Mouse (Mus musculus) MEL (cell line): ENCODE results near the gene Trim46. TPM values are rescaled to one million over a fixed set of nuclear protein-coding genes. Genes with fewer than 3 reads are reported as not detected.

Source experiments
- DNase-seq: peaks from one replicate; pipeline ENCODE4 v3.0.0; 2011; ENCODE audit warnings: low read depth, low spot score
- H3K27ac ChIP-seq: 2 replicates; pipeline ENCODE4 v1.5.1; 2012; ENCODE audit warnings: low read depth, mild to moderate bottlenecking, control low read depth, low read length, moderate library complexity; ENCODE audit not compliant: control insufficient read depth
- H3K27me3 ChIP-seq, 2 experiments: fragments of 150-350 bp in 1 of 2; sonication (generic) in 1 of 2; 2 replicates each; pipeline ENCODE4 v1.6.1; 2012; ENCODE audit warnings: low read length in 2 of 2, mild to moderate bottlenecking in 2 of 2, improper control_type of control experiment in 1 of 2, moderate library complexity in 1 of 2; ENCODE audit not compliant: insufficient read depth in 2 of 2, control insufficient read depth in 1 of 2
- H3K36me3 ChIP-seq, 2 experiments: 2 replicates each; pipeline ENCODE4 v1.6.1; 2012 to 2014; ENCODE audit warnings: low read length in 2 of 2, improper control_type of control experiment in 1 of 2, inconsistent platforms in 1 of 2, mild to moderate bottlenecking in 1 of 2; ENCODE audit not compliant: insufficient read depth in 2 of 2, control insufficient read depth in 1 of 2
- H3K4me1 ChIP-seq, 2 experiments: fragments of 150-350 bp in 1 of 2; sonication (generic) in 1 of 2; 2 replicates each; pipeline ENCODE4 v1.6.1; 2012; ENCODE audit warnings: low read length in 2 of 2, improper control_type of control experiment in 1 of 2, mild to moderate bottlenecking in 1 of 2; ENCODE audit not compliant: insufficient read depth in 2 of 2, control insufficient read depth in 1 of 2
- H3K4me3 ChIP-seq, 2 experiments: fragments of 150-350 bp in 1 of 2; sonication (generic) in 1 of 2; 2 replicates each; pipeline ENCODE4 v1.5.1; 2012; ENCODE audit warnings: low read depth in 2 of 2, low read length in 2 of 2, mild to moderate bottlenecking in 2 of 2, moderate library complexity in 2 of 2, control low read depth in 1 of 2, improper control_type of control experiment in 1 of 2; ENCODE audit not compliant: control insufficient read depth in 1 of 2, insufficient read depth in 1 of 2
- H3K79me2 ChIP-seq: 2 replicates; pipeline ENCODE4 v1.6.1; 2012; ENCODE audit warnings: mild to moderate bottlenecking, low read length, moderate library complexity; ENCODE audit not compliant: control insufficient read depth, poor library complexity, insufficient read depth
- H3K9ac ChIP-seq: 2 replicates; pipeline ENCODE4 v1.6.1; 2012; ENCODE audit warnings: low read depth, mild to moderate bottlenecking, control low read depth, low read length, moderate library complexity; ENCODE audit not compliant: control insufficient read depth, poor library complexity, severe bottlenecking
- H3K9me3 ChIP-seq: fragments of 150-350 bp; sonication (generic); replicated peaks from 2 replicates; pipeline ENCODE4 v1.6.1; 2012; ENCODE audit warnings: mild to moderate bottlenecking, low read length, improper control_type of control experiment, moderate library complexity; ENCODE audit not compliant: insufficient read depth
- CHD2 ChIP-seq: IDR thresholded peaks from 2 replicates; pipeline ENCODE4 v1.6.1; 2011; ENCODE audit warnings: low read length, improper control_type of control experiment
- CTCF ChIP-seq, 3 experiments: IDR thresholded peaks in 2 of 3; conservative IDR thresholded peaks in 1 of 3; 2 replicates each; pipeline ENCODE4 v1.5.1; 2011 to 2012; ENCODE audit warnings: low read length in 3 of 3, low read depth in 2 of 3, mild to moderate bottlenecking in 2 of 3, improper control_type of control experiment in 1 of 3, inconsistent platforms in 1 of 3, mixed read lengths in 1 of 3, moderate library complexity in 1 of 3; ENCODE audit not compliant: control insufficient read depth in 1 of 3, insufficient read depth in 1 of 3, poor library complexity in 1 of 3, severe bottlenecking in 1 of 3
- ETS1 ChIP-seq: IDR thresholded peaks from 2 replicates; pipeline ENCODE4 v1.6.1; 2012; ENCODE audit warnings: low read depth, mild to moderate bottlenecking, inconsistent platforms, low read length, improper control_type of control experiment, moderate library complexity
- GABPA ChIP-seq: IDR thresholded peaks from 2 replicates; pipeline ENCODE4 v1.6.1; 2012; ENCODE audit warnings: low read depth, mild to moderate bottlenecking, inconsistent platforms, low read length, improper control_type of control experiment, moderate library complexity
- HCFC1 ChIP-seq: IDR thresholded peaks from 2 replicates; pipeline ENCODE4 v1.6.1; 2012; ENCODE audit warnings: low read depth, mild to moderate bottlenecking, inconsistent platforms, low read length, improper control_type of control experiment, moderate library complexity
- JUND ChIP-seq: IDR thresholded peaks from 2 replicates; pipeline ENCODE4 v1.6.1; 2011; ENCODE audit warnings: low read depth, mild to moderate bottlenecking, improper control_type of control experiment, low read length
- KAT2A ChIP-seq: conservative IDR thresholded peaks from 2 replicates; pipeline ENCODE4 v1.6.1; 2012; ENCODE audit warnings: low read depth, low read length, improper control_type of control experiment, inconsistent platforms
- MAX ChIP-seq: IDR thresholded peaks from 2 replicates; pipeline ENCODE4 v1.6.1; 2011; ENCODE audit warnings: low read length, improper control_type of control experiment
- MAZ ChIP-seq: IDR thresholded peaks from 2 replicates; pipeline ENCODE4 v1.6.1; 2012; ENCODE audit warnings: low read depth, mild to moderate bottlenecking, inconsistent platforms, low read length, improper control_type of control experiment
- MXI1 ChIP-seq: IDR thresholded peaks from 2 replicates; pipeline ENCODE4 v1.6.1; 2011; ENCODE audit warnings: mild to moderate bottlenecking, low read depth, low read length, improper control_type of control experiment
- MYB ChIP-seq: IDR thresholded peaks from 2 replicates; pipeline ENCODE4 v1.6.1; 2011; ENCODE audit warnings: mild to moderate bottlenecking, low read depth, low read length, improper control_type of control experiment
- POLR2A ChIP-seq, 2 experiments: IDR thresholded peaks; 2 replicates each; pipeline ENCODE4 v1.6.1; 2011 to 2012; ENCODE audit warnings: low read length in 2 of 2, mild to moderate bottlenecking in 2 of 2, control low read depth in 1 of 2, improper control_type of control experiment in 1 of 2, low read depth in 1 of 2, moderate library complexity in 1 of 2; ENCODE audit not compliant: control insufficient read depth in 1 of 2, insufficient read depth in 1 of 2, poor library complexity in 1 of 2
- POLR2AphosphoS2 ChIP-seq: IDR thresholded peaks from 2 replicates; pipeline ENCODE4 v1.6.1; 2011; ENCODE audit warnings: low read length, improper control_type of control experiment
- RCOR1 ChIP-seq: IDR thresholded peaks from 2 replicates; pipeline ENCODE4 v1.6.1; 2012; ENCODE audit warnings: low read depth, mild to moderate bottlenecking, inconsistent platforms, low read length, improper control_type of control experiment
- SIN3A ChIP-seq: IDR thresholded peaks from 2 replicates; pipeline ENCODE4 v1.6.1; 2012; ENCODE audit warnings: low read length, improper control_type of control experiment, inconsistent platforms
- SMC3 ChIP-seq: IDR thresholded peaks from 2 replicates; pipeline ENCODE4 v1.6.1; 2011; ENCODE audit warnings: low read depth, low read length, improper control_type of control experiment
- TBP ChIP-seq: IDR thresholded peaks from 2 replicates; pipeline ENCODE4 v1.8.0; 2011; ENCODE audit warnings: low read depth, low read length, improper control_type of control experiment
- TCF12 ChIP-seq: IDR thresholded peaks from 2 replicates; pipeline ENCODE4 v1.6.1; 2014; ENCODE audit warnings: low read depth, mild to moderate bottlenecking, inconsistent platforms, low read length, improper control_type of control experiment, moderate library complexity
- UBTF ChIP-seq: IDR thresholded peaks from 2 replicates; pipeline ENCODE4 v1.6.1; 2012; ENCODE audit warnings: low read depth, mild to moderate bottlenecking, inconsistent platforms, low read length, improper control_type of control experiment, moderate library complexity, borderline replicate concordance; ENCODE audit not compliant: insufficient read depth
- USF1 ChIP-seq: IDR thresholded peaks from 2 replicates; pipeline ENCODE4 v1.6.1; 2014; ENCODE audit warnings: low read depth, mild to moderate bottlenecking, inconsistent platforms, low read length, improper control_type of control experiment, moderate library complexity
- USF2 ChIP-seq, 2 experiments: IDR thresholded peaks; 2 replicates each; pipeline ENCODE4 v1.6.1; 2011 to 2012; ENCODE audit warnings: improper control_type of control experiment in 2 of 2, low read length in 2 of 2, borderline replicate concordance in 1 of 2, inconsistent platforms in 1 of 2, low read depth in 1 of 2, mild to moderate bottlenecking in 1 of 2; ENCODE audit not compliant: insufficient read depth in 1 of 2
- ZC3H11A ChIP-seq: IDR thresholded peaks from 2 replicates; pipeline ENCODE4 v1.6.1; 2012; ENCODE audit warnings: low read depth, mild to moderate bottlenecking, inconsistent platforms, low read length, improper control_type of control experiment
- ZKSCAN1 ChIP-seq: IDR thresholded peaks from 2 replicates; pipeline ENCODE4 v1.6.1; 2012; ENCODE audit warnings: low read depth, mild to moderate bottlenecking, inconsistent platforms, low read length, improper control_type of control experiment, moderate library complexity
- ZNF384 ChIP-seq: IDR thresholded peaks from 2 replicates; pipeline ENCODE4 v1.6.1; 2012; ENCODE audit warnings: low read depth, mild to moderate bottlenecking, inconsistent platforms, low read length, improper control_type of control experiment
- polyA plus RNA-seq, 2 experiments: library from polyadenylated mRNA; stranded (reverse) in 1 of 2; unstranded in 1 of 2; fragments of >175 nt in 1 of 2; fragments of >200 nt in 1 of 2; gene quantifications; 2 replicates each; pipeline versions ENCODE4 v1.2.1 to v1.2.4; 2012; ENCODE audit warnings: low replicate concordance in 2 of 2, low read depth in 1 of 2; ENCODE audit not compliant: insufficient read length in 2 of 2, insufficient read depth in 1 of 2, missing spikeins in 1 of 2
- total RNA-seq: library from RNA; depleted of rRNA; stranded (reverse); fragments of 300-350 nt; gene quantifications from 2 replicates; pipeline ENCODE4 v1.2.3, GENCODE M21; 2012

Gene Trim46
- total and polyA plus RNA-seq, 3 experiments = 3.3 to 7.7 TPM; not detected in 1

DNA sequence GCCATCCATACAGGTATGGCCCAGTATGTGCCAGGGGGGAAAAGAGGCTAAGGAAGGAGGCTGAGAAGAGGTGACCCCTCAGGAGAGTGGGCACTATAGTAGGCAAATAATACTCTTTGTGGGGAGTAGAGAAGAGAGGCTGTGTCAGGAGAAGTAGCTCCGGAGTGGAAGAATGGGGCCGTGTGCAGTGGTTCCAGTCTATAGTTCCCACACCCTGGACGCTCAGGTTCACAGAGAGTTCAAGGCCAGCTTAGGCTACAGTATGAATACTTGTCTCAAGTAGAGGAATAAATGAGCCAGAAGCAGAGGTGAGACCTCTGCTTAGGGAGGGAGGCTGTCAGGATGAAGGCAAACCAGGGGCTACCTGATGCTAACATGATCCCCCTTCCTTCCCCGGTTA lies 16.8 kb downstream of the Trim46 start:
- no peak overlapping the region for H3K9ac ChIP-seq
- no peak overlapping the region for H3K27ac ChIP-seq
- H3K36me3 ChIP-seq = peaks cover 0 to 14% of the 10 kb centered on the region in 2 experiments; a peak in 2 of 4 replicates
- peaks cover 7 to 23% of the 10 kb centered on the region in 2 experiments for H3K4me1 ChIP-seq
- H3K4me3 ChIP-seq = no peak overlapping the region
- DNase-seq = no peak
- no peaks in the 10 kb centered on the region for H3K9me3 ChIP-seq
- H3K27me3 ChIP-seq = no peaks in the 10 kb centered on the region
- TF ChIP-seq POLR2A (IDR thresholded peaks at IDR 0.05; ENCODE audit: control insufficient read depth in 1 of 2, insufficient read depth in 1 of 2, low read depth in 1 of 2, low read length in 2 of 2, poor library complexity in 1 of 2) (no peak), MYB (no peak), UBTF (no peak), HCFC1 (no peak)
- H3K79me2 ChIP-seq = no peaks in the 10 kb centered on the region

DNA sequence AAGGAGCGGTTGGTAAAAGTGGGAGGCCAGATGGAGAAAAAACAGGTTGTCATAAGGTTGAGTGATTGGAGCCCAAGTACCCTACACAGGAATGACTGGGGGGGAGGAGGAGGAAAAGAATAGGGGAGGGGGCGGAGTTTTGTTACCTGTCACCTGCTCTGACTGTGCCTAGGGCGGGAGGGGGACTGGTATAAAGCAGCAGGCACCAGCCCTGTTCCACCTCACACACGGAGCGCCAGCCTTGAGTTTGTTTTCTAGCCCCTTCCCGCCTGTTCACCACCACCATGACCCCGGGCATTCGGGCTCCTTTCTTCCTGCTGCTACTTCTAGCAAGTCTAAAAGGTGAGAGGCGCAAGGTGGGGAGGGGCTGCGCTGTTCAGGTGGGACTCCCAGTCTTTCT lies 17.3 kb downstream of the Trim46 start, which contains the start of gene Muc1:
Muc1 (plus strand) TSS at position 222 of the 400 bp plus-strand sequence.
- Histone ChIP-seq H3K27me3 (no peaks in the 10 kb centered on the region), H3K79me2 (no peaks in the 10 kb centered on the region), H3K27ac (peak within 1 kb of the TSS; percentile 36; the same call in 1 of the 2 replicates), H3K9ac (peak within 1 kb of the TSS; percentile 68), H3K4me1 (peaks cover 4 to 18% of the 10 kb centered on the region in 2 experiments), H3K9me3 (no peaks in the 10 kb centered on the region), H3K36me3 (peaks cover 0 to 12% of the 10 kb centered on the region in 2 experiments; a peak in 2 of 4 replicates), H3K4me3 (peak within 1 kb of the TSS; percentile 65 to 83)
- DNase-seq = no peak
- no peak for TF ChIP-seq ZNF384
- TF ChIP-seq SMC3 = no peak
- TF ChIP-seq POLR2A (IDR thresholded peaks at IDR 0.05; ENCODE audit: control insufficient read depth in 1 of 2, insufficient read depth in 1 of 2, low read depth in 1 of 2, low read length in 2 of 2, poor library complexity in 1 of 2) = 0 out of 4 replicates have a peak, but pooled peaks of 1 of the 2 experiments have one; percentile 36
- TF ChIP-seq RCOR1 = no peak
- TF ChIP-seq KAT2A = no peak
- TF ChIP-seq MAZ = no peak
- no peak for TF ChIP-seq GABPA
- no peak for TF ChIP-seq MAX

DNA sequence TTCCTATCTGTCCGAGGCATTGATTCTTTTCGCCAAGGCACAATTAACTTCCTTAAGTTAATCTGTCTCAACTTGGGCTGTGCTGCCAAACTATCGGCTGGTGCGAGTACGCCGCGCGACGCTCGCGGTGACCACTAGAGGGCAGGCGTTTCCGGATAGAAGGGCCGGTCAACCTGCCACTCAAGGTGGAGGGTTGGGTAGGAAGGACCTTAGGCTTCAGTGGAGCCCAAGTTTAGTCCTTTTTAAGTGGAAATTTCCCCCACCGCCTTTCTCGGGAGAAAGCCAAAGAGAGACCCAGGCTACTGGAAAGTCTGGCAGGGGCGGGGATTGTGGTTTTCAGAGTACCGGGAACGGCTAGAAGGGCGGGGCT lies 17.9 kb downstream of the Trim46 start:
- H3K79me2 ChIP-seq = no peaks in the 10 kb centered on the region
- H3K9ac ChIP-seq = peak overlapping the region; percentile 68
- H3K36me3 ChIP-seq = peaks cover 0 to 5% of the 10 kb centered on the region in 2 experiments; a peak in 2 of 4 replicates
- H3K9me3 ChIP-seq = no peaks in the 10 kb centered on the region
- DNase-seq = peak; percentile 93
- peak overlapping the region; percentile 65 to 83 for H3K4me3 ChIP-seq
- H3K27me3 ChIP-seq = no peaks in the 10 kb centered on the region
- H3K27ac ChIP-seq = peak overlapping the region; percentile 36; the same call in 1 of the 2 replicates
- H3K4me1 ChIP-seq = peaks cover 2 to 12% of the 10 kb centered on the region in 2 experiments; a peak in 3 of 4 replicates
- peak; percentile 73 for TF ChIP-seq HCFC1
- TF ChIP-seq TBP = no peak
- 0 out of 2 replicates have a peak, but pooled peaks have one; percentile 40 for TF ChIP-seq ZC3H11A
- TF ChIP-seq RCOR1 = no peak
- no peak for TF ChIP-seq USF2 (IDR thresholded peaks at IDR 0.05; ENCODE audit: borderline replicate concordance in 1 of 2, insufficient read depth in 1 of 2, low read depth in 1 of 2, low read length in 2 of 2)
- TF ChIP-seq MYB = no peak
- no peak for TF ChIP-seq UBTF
- TF ChIP-seq KAT2A = no peak
- TF ChIP-seq POLR2AphosphoS2 = no peak
- peak; percentile 86 for TF ChIP-seq MAZ
- TF ChIP-seq TCF12 = peak; percentile 41
- no peak for TF ChIP-seq JUND
- TF ChIP-seq MXI1 = peak; percentile 23; the same call in 1 of the 2 replicates
- peak; percentile 78; the same call in 1 of the 2 replicates for TF ChIP-seq SIN3A
- no peak for TF ChIP-seq ZNF384
- TF ChIP-seq CHD2 = no peak
- no peak for TF ChIP-seq USF1
- TF ChIP-seq ZKSCAN1 = no peak
- peak; percentile 45; the same call in 1 of the 2 replicates for TF ChIP-seq ETS1
- TF ChIP-seq CTCF (IDR thresholded peaks at IDR 0.05 in 2 of 3, conservative IDR thresholded peaks at IDR 0.05 in 1 of 3; ENCODE audit: control insufficient read depth in 1 of 3, insufficient read depth in 1 of 3, low read depth in 2 of 3, low read length in 3 of 3, poor library complexity in 1 of 3, severe bottlenecking in 1 of 3) = peak; percentile 96 to 100 (median 99)
